Mouse (Mus musculus) ES-Bruce4 (cell line): ENCODE data around the gene Txnrd1. TPM values are rescaled to one million over a fixed set of nuclear protein-coding genes. Genes with fewer than 3 reads are reported as not detected.

Source experiments
- H3K27ac ChIP-seq: 2 replicates; pipeline ENCODE4 v1.5.1; 2012; ENCODE audit warnings: low read length, inconsistent platforms; ENCODE audit not compliant: insufficient read depth
- H3K27me3 ChIP-seq: 2 replicates; pipeline ENCODE4 v1.6.1; 2012; ENCODE audit warnings: mild to moderate bottlenecking, low read length, inconsistent platforms; ENCODE audit not compliant: control insufficient read depth, poor library complexity, insufficient read depth, severe bottlenecking
- H3K36me3 ChIP-seq: 2 replicates; pipeline ENCODE4 v1.6.1; 2012; ENCODE audit warnings: inconsistent platforms, mild to moderate bottlenecking, low read length, moderate library complexity; ENCODE audit not compliant: control insufficient read depth, poor library complexity, insufficient read depth, severe bottlenecking
- H3K4me1 ChIP-seq: one replicate; pipeline ENCODE4 v1.8.1; 2011; ENCODE audit warnings: low read length; ENCODE audit not compliant: control insufficient read depth, insufficient read depth
- H3K4me3 ChIP-seq: 2 replicates; pipeline ENCODE4 v1.5.1; 2011; ENCODE audit warnings: low read depth, mild to moderate bottlenecking, low read length
- H3K9ac ChIP-seq: 2 replicates; pipeline ENCODE4 v1.6.1; 2012; ENCODE audit warnings: low read depth, mild to moderate bottlenecking, inconsistent platforms; ENCODE audit not compliant: poor library complexity, severe bottlenecking
- H3K9me3 ChIP-seq: replicated peaks from 2 replicates; pipeline ENCODE4 v1.6.1; 2012; ENCODE audit warnings: mild to moderate bottlenecking, low read length, inconsistent platforms; ENCODE audit not compliant: control insufficient read depth, poor library complexity, insufficient read depth, severe bottlenecking
- CTCF ChIP-seq: IDR thresholded peaks from one replicate; pipeline ENCODE4 v1.8.1; 2011; ENCODE audit warnings: low read depth, low read length
- EP300 ChIP-seq: IDR thresholded peaks from 2 replicates; pipeline ENCODE4 v1.6.1; 2011; ENCODE audit warnings: low read depth, low read length; ENCODE audit not compliant: insufficient read depth
- POLR2A ChIP-seq: IDR thresholded peaks from one replicate; pipeline ENCODE4 v1.8.1; 2011; ENCODE audit warnings: low read length; ENCODE audit not compliant: insufficient read depth
- polyA plus RNA-seq: library from polyadenylated mRNA; stranded (reverse); fragments of >200 nt; gene quantifications from 2 replicates; pipeline ENCODE4 v1.2.4, GENCODE M21; 2011; ENCODE audit warnings: low read depth; ENCODE audit not compliant: missing spikeins, insufficient read depth, insufficient read length

Txnrd1 gene
- polyA plus RNA-seq, 1 experiment = 284 TPM

- Histone ChIP-seq H3K9ac (no peak overlapping the region), H3K9me3 (no peaks in the 10 kb centered on the region), H3K4me1 (peaks cover 2% of the 10 kb centered on the region), H3K27ac (no peak overlapping the region), H3K27me3 (no peaks in the 10 kb centered on the region), H3K4me3 (no peak overlapping the region), H3K36me3 (peaks cover 79% of the 10 kb centered on the region)
- no peak for TF ChIP-seq POLR2A
- peak; percentile 46 for TF ChIP-seq CTCF
These were observed 42.5 kb downstream of the Txnrd1 start for GRCm38 (mm10) chr10:82876076-82876796.

GRCm38 (mm10) chr10:82887354-82887753 lies 53.6 kb downstream of the Txnrd1 start:
- H3K4me3 ChIP-seq = no peak overlapping the region
- H3K27ac ChIP-seq = no peak overlapping the region
- no peaks in the 10 kb centered on the region for H3K9me3 ChIP-seq
- H3K4me1 ChIP-seq = no peaks in the 10 kb centered on the region
- no peak overlapping the region for H3K9ac ChIP-seq
- peaks cover 91% of the 10 kb centered on the region for H3K36me3 ChIP-seq
- no peaks in the 10 kb centered on the region for H3K27me3 ChIP-seq
- TF ChIP-seq EP300 (no peak), CTCF (no peak), POLR2A (no peak)

DNA sequence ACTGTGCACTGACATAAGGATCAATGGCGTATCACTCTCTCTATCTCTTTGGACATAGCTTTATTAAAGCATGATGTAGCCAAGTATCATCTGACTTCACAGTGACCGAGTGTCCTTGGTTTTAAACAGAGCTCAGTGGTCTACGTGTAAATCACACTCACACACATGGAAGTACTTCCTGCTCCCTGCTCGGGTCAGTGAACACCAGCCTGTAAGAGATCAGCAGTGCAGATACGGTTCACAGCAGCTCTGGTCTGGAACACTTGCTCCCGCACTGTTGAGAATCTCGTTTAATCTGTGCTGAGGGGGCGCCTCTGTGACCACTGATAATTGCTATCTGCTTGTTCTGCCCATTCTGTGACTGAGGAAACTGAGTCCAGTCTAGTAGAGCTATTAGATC lies 54.8 kb downstream of the Txnrd1 start:
- Histone ChIP-seq H3K27me3 (no peaks in the 10 kb centered on the region), H3K9ac (no peak overlapping the region), H3K4me1 (no peaks in the 10 kb centered on the region), H3K9me3 (no peaks in the 10 kb centered on the region), H3K27ac (no peak overlapping the region), H3K4me3 (no peak overlapping the region), H3K36me3 (peaks cover 83% of the 10 kb centered on the region)
- no peak for TF ChIP-seq POLR2A
- TF ChIP-seq EP300 = no peak
- no peak for TF ChIP-seq CTCF

- Histone ChIP-seq H3K27ac (no peak overlapping the region), H3K4me1 (no peaks in the 10 kb centered on the region), H3K27me3 (no peaks in the 10 kb centered on the region), H3K4me3 (no peak overlapping the region), H3K36me3 (peaks cover 84% of the 10 kb centered on the region), H3K9ac (no peak overlapping the region), H3K9me3 (no peaks in the 10 kb centered on the region)
- TF ChIP-seq EP300 (no peak), CTCF (no peak), POLR2A (no peak)
These were observed 55.8 kb downstream of the Txnrd1 start for GRCm38 (mm10) chr10:82889447-82889973.

DNA sequence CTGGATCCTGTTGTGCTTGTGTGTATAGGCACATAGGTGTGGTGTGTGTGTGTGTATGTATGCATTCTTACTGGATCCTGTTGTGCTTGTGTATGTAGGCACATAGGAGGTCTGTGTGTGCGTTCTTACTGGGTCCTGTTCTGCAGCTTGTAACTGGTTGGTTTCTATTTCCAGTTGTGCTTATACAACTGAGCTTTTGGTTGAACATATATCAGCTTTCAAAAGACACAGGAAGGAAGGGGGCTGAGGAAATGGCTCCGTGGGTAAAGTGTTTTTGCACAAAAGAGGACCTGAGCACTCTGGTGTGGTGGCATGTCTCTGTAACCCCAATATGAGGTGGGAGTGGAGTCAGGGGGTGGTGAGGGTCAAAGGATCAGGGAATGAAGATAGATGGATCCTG lies 57.2 kb downstream of the Txnrd1 start:
- Histone ChIP-seq H3K36me3 (peaks cover 83% of the 10 kb centered on the region), H3K9me3 (no peaks in the 10 kb centered on the region), H3K9ac (no peak overlapping the region), H3K27me3 (no peaks in the 10 kb centered on the region), H3K4me3 (no peak overlapping the region), H3K4me1 (no peaks in the 10 kb centered on the region), H3K27ac (no peak overlapping the region)
- TF ChIP-seq POLR2A (no peak), CTCF (no peak), EP300 (no peak)

GRCm38 (mm10) chr10:82891427-82891826 lies 57.7 kb downstream of the Txnrd1 start:
- H3K27ac ChIP-seq = no peak overlapping the region
- peaks cover 83% of the 10 kb centered on the region for H3K36me3 ChIP-seq
- no peak overlapping the region for H3K9ac ChIP-seq
- H3K27me3 ChIP-seq = no peaks in the 10 kb centered on the region
- TF ChIP-seq CTCF = no peak
- no peak for TF ChIP-seq EP300
- TF ChIP-seq POLR2A = no peak
- no peaks in the 10 kb centered on the region for H3K9me3 ChIP-seq
- H3K4me1 ChIP-seq = no peaks in the 10 kb centered on the region
- no peak overlapping the region for H3K4me3 ChIP-seq
